21 mouse cellular contexts compared by ENCODE assay signal in the genomic region with DNA sequence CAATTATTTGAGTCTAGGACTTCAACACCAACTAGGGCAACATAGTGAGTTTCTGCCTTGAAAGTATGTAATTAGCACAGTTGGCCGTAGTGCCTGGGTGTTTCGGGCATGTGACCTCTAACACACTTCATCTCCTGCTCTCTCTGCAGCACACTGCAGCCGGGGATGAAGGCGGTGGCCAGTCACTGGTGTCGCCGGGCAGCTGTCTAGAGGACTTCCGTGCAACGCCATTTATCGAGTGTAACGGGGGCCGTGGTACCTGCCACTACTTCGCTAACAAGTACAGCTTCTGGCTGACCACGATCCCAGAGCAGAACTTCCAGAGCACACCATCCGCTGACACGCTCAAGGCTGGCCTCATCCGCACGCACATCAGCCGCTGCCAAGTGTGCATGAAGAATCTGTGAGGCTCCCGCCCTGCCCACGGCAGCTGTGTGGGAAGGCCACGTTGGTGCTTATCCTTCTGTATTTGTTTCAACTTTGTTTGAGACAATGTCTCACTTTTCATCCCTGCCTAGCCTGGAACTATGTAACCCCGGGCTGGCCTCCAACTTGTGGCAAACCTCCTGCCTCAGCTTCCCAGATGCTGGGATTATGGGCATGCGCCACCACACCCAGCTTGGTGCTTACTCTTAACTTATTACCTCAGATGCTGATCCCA.
"Had no signal": no experiment of that assay in that cellular context is flagged by ENCODE, and none has a peak within 500 bp of the region (broad histone marks: within the 10 kb centered on the region; RNA-seq: fewer than 3 reads in every experiment).

No protein-coding gene starts in this region.

- ATAC-seq: liver, postnatal 0 days; lung, postnatal 0 days; midbrain, embryonic 13.5 days; midbrain, embryonic 15.5 days had no signal

- H3K4me2 ChIP-seq: liver, embryonic 13.5 days; liver, embryonic 15.5 days; lung, embryonic 15.5 days; midbrain, embryonic 11.5 days; midbrain, embryonic 13.5 days; midbrain, embryonic 15.5 days; neural tube, embryonic 13.5 days; neural tube, embryonic 15.5 days; stomach, embryonic 15.5 days had no signal

- H3K27me3 ChIP-seq: liver, embryonic 15.5 days; lung, embryonic 15.5 days; midbrain, embryonic 13.5 days; midbrain, embryonic 15.5 days; neural tube, embryonic 13.5 days; neural tube, embryonic 15.5 days; stomach, embryonic 15.5 days had no signal

- DNase-seq: liver, embryonic 13.5 days; liver, postnatal 0 days; lung, adult 2 months; lung, postnatal 14 days; lung, postnatal 36 days; right cerebral cortex, postnatal 14 days; thymus, adult 2 months; thymus, postnatal 25 days; thymus, postnatal 4 days had no signal

- H3K4me3 ChIP-seq: liver, embryonic 13.5 days; liver, embryonic 15.5 days; lung, embryonic 15.5 days; megakaryocyte, embryonic 14.5 days; midbrain, embryonic 13.5 days; midbrain, embryonic 15.5 days; neural tube, embryonic 13.5 days; neural tube, embryonic 15.5 days; stomach, embryonic 15.5 days had no signal

- H3K9ac ChIP-seq: liver, embryonic 13.5 days; liver, embryonic 15.5 days; liver, postnatal 0 days; lung, embryonic 15.5 days; midbrain, embryonic 13.5 days; midbrain, embryonic 15.5 days; neural tube, embryonic 13.5 days; neural tube, embryonic 15.5 days; stomach, embryonic 15.5 days had no signal

- H3K27ac ChIP-seq: liver, embryonic 13.5 days; liver, embryonic 15.5 days; lung, embryonic 15.5 days; macrophage; midbrain, embryonic 13.5 days; midbrain, embryonic 15.5 days; neural tube, embryonic 13.5 days; neural tube, embryonic 15.5 days; stomach, embryonic 15.5 days; stomach, postnatal 0 days had no signal

- H3K9me3 ChIP-seq: liver, embryonic 13.5 days; liver, embryonic 15.5 days; lung, embryonic 15.5 days; megakaryocyte, embryonic 14.5 days; midbrain, embryonic 13.5 days; midbrain, embryonic 15.5 days; neural tube, embryonic 13.5 days; neural tube, embryonic 15.5 days; stomach, embryonic 15.5 days had no signal

- H3K36me3 ChIP-seq: liver, embryonic 13.5 days; midbrain, embryonic 13.5 days; midbrain, embryonic 15.5 days; neural tube, embryonic 13.5 days; neural tube, embryonic 15.5 days had no signal
